Mouse (Mus musculus): ENCODE measurements around the gene Nlk. TPM values are rescaled to one million over a fixed set of nuclear protein-coding genes. Genes with fewer than 3 reads are reported as not detected.

Gene Nlk
- polyA plus RNA-seq, 1 experiment from 2014 or later: 18.3 TPM

- Histone ChIP-seq H3K9me3 (ENCODE audit: control insufficient read depth, low read length) (no peaks in the 10 kb centered on the region), H3K9ac (ENCODE audit: low read depth, low read length) (no peak overlapping the region; the same call in 1 of the 2 replicates), H3K27ac (ENCODE audit: low read depth, low read length) (peak overlapping the region; percentile 38; the same call in 1 of the 2 replicates), H3K4me2 (replicated peaks; ENCODE audit: low read depth, low read length) (peak overlapping the region; percentile 22; the same call in 1 of the 2 replicates), H3K4me1 (ENCODE audit: control insufficient read depth, insufficient read depth, low read length) (peaks cover 15% of the 10 kb centered on the region), H3K4me3 (ENCODE audit: low read length) (peak overlapping the region; percentile 89), H3K36me3 (ENCODE audit: control insufficient read depth, insufficient read depth, low read length) (no peaks in the 10 kb centered on the region), H3K27me3 (ENCODE audit: control insufficient read depth, insufficient read depth, low read length) (no peaks in the 10 kb centered on the region)
- WGBS: under 1% methylated on average over 12 of the region's 12 CpGs
- peak; percentile 91 for ATAC-seq (ENCODE audit: low FRiP score, low TSS enrichment)
These were observed 589 bp upstream of the Nlk start for GRCm38 (mm10) chr11:78697753-78698171.

GRCm38 (mm10) chr11:78694249-78694648, 2.9 kb downstream of the Nlk start:
- Histone ChIP-seq H3K27me3 (ENCODE audit: control insufficient read depth, insufficient read depth, low read length) (no peaks in the 10 kb centered on the region), H3K4me2 (replicated peaks; ENCODE audit: low read depth, low read length) (peak overlapping the region; percentile 15), H3K9ac (ENCODE audit: low read depth, low read length) (no peak overlapping the region), H3K36me3 (ENCODE audit: control insufficient read depth, insufficient read depth, low read length) (no peaks in the 10 kb centered on the region), H3K27ac (ENCODE audit: low read depth, low read length) (no peak overlapping the region), H3K9me3 (ENCODE audit: control insufficient read depth, low read length) (no peaks in the 10 kb centered on the region), H3K4me3 (ENCODE audit: low read length) (no peak overlapping the region; the same call in 1 of the 2 replicates), H3K4me1 (ENCODE audit: control insufficient read depth, insufficient read depth, low read length) (peaks cover 22% of the 10 kb centered on the region)
- ATAC-seq (ENCODE audit: low FRiP score, low TSS enrichment): no peak
- 50% methylated on average over 3 of the region's 3 CpGs for WGBS

GRCm38 (mm10) chr11:78693307-78693706, 3.9 kb downstream of the Nlk start:
- Histone ChIP-seq H3K4me2 (replicated peaks; ENCODE audit: low read depth, low read length) (no peak overlapping the region), H3K9me3 (ENCODE audit: control insufficient read depth, low read length) (no peaks in the 10 kb centered on the region), H3K4me3 (ENCODE audit: low read length) (no peak overlapping the region), H3K9ac (ENCODE audit: low read depth, low read length) (no peak overlapping the region), H3K36me3 (ENCODE audit: control insufficient read depth, insufficient read depth, low read length) (no peaks in the 10 kb centered on the region), H3K27me3 (ENCODE audit: control insufficient read depth, insufficient read depth, low read length) (no peaks in the 10 kb centered on the region), H3K27ac (ENCODE audit: low read depth, low read length) (no peak overlapping the region), H3K4me1 (ENCODE audit: control insufficient read depth, insufficient read depth, low read length) (peaks cover 22% of the 10 kb centered on the region)
- 95% methylated on average over 8 of the region's 8 CpGs for WGBS
- no peak for ATAC-seq (ENCODE audit: low FRiP score, low TSS enrichment)

- Histone ChIP-seq H3K36me3 (ENCODE audit: control insufficient read depth, insufficient read depth, low read length) (no peaks in the 10 kb centered on the region), H3K4me3 (ENCODE audit: low read length) (no peak overlapping the region), H3K9ac (ENCODE audit: low read depth, low read length) (no peak overlapping the region), H3K4me1 (ENCODE audit: control insufficient read depth, insufficient read depth, low read length) (peaks cover 24% of the 10 kb centered on the region), H3K4me2 (replicated peaks; ENCODE audit: low read depth, low read length) (no peak overlapping the region), H3K27ac (ENCODE audit: low read depth, low read length) (no peak overlapping the region), H3K27me3 (ENCODE audit: control insufficient read depth, insufficient read depth, low read length) (no peaks in the 10 kb centered on the region), H3K9me3 (ENCODE audit: control insufficient read depth, low read length) (no peaks in the 10 kb centered on the region)
- ATAC-seq (ENCODE audit: low FRiP score, low TSS enrichment): no peak
- 72% methylated on average over 2 of the region's 2 CpGs for WGBS
These were observed 6.0 kb downstream of the Nlk start for GRCm38 (mm10) chr11:78691201-78691600.

DNA sequence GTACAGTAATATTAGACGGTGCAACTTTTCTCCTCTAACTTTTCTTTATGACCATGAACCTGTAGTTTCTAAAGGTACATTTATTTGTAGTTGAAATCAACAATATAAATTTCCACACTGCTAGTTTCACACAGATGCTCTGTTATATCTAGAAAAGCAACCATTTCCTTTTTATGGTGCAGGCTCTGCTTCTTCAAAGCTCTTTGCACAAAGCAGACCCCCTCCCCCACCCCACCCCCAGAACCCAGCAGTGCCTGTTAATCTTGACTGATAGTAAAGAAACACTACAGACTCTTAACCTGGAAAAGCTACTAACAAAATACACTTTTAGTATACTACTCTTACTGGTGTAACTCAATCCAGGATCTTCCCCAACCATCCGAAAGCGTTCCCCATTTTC, 6.6 kb downstream of the Nlk start:
- no peak overlapping the region for H3K9ac ChIP-seq (ENCODE audit: low read depth, low read length)
- H3K4me1 ChIP-seq (ENCODE audit: control insufficient read depth, insufficient read depth, low read length): peaks cover 18% of the 10 kb centered on the region
- no peak for ATAC-seq (ENCODE audit: low FRiP score, low TSS enrichment)
- no peak overlapping the region for H3K4me2 ChIP-seq (replicated peaks; ENCODE audit: low read depth, low read length)
- no peak overlapping the region for H3K4me3 ChIP-seq (ENCODE audit: low read length)
- 69% methylated on average over 3 of the region's 3 CpGs for WGBS
- H3K27ac ChIP-seq (ENCODE audit: low read depth, low read length): no peak overlapping the region
- no peaks in the 10 kb centered on the region for H3K36me3 ChIP-seq (ENCODE audit: control insufficient read depth, insufficient read depth, low read length)
- no peaks in the 10 kb centered on the region for H3K27me3 ChIP-seq (ENCODE audit: control insufficient read depth, insufficient read depth, low read length)
- H3K9me3 ChIP-seq (ENCODE audit: control insufficient read depth, low read length): no peaks in the 10 kb centered on the region

GRCm38 (mm10) chr11:78681058-78681457, 16.1 kb downstream of the Nlk start:
- no peak overlapping the region for H3K4me2 ChIP-seq (replicated peaks; ENCODE audit: low read depth, low read length)

DNA sequence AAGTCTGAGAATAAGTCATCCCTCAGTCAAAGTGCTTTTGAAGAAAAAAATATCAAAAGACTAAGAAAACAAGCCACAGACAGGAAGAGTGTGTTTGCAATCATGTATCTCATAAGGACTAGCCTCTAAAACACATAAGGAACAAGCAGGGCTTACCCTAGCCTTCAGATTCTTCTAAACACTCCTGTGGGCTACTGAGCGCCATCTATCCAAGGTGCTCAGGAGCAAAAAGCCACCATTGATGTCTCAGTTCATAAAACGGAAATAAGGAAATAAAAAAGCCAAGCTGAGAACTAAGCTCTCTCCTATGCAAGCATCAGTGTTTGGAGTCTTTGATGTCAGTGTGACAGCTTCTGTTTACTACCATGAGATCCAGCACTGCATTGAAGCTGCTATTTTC, 18.4 kb downstream of the Nlk start:
- ATAC-seq (ENCODE audit: low FRiP score, low TSS enrichment): no peak
- H3K27ac ChIP-seq (ENCODE audit: low read depth, low read length): no peak overlapping the region
- no peak overlapping the region for H3K4me3 ChIP-seq (ENCODE audit: low read length)
- no peak overlapping the region for H3K9ac ChIP-seq (ENCODE audit: low read depth, low read length)
- no peaks in the 10 kb centered on the region for H3K27me3 ChIP-seq (ENCODE audit: control insufficient read depth, insufficient read depth, low read length)
- H3K4me2 ChIP-seq (replicated peaks; ENCODE audit: low read depth, low read length): no peak overlapping the region
- no peaks in the 10 kb centered on the region for H3K9me3 ChIP-seq (ENCODE audit: control insufficient read depth, low read length)
- no peaks in the 10 kb centered on the region for H3K4me1 ChIP-seq (ENCODE audit: control insufficient read depth, insufficient read depth, low read length)
- peaks cover 3% of the 10 kb centered on the region; the same call in 1 of the 2 replicates for H3K36me3 ChIP-seq (ENCODE audit: control insufficient read depth, insufficient read depth, low read length)
- WGBS: 64% methylated on average over 2 of the region's 2 CpGs

More at GRCm38 (mm10) chr11:78681058-78681457, 16.1 kb downstream of the Nlk start:
- Histone ChIP-seq H3K9me3 (ENCODE audit: control insufficient read depth, low read length) (no peaks in the 10 kb centered on the region), H3K4me3 (ENCODE audit: low read length) (no peak overlapping the region), H3K27me3 (ENCODE audit: control insufficient read depth, insufficient read depth, low read length) (no peaks in the 10 kb centered on the region), H3K36me3 (ENCODE audit: control insufficient read depth, insufficient read depth, low read length) (peaks cover 8% of the 10 kb centered on the region; the same call in 1 of the 2 replicates), H3K4me1 (ENCODE audit: control insufficient read depth, insufficient read depth, low read length) (no peaks in the 10 kb centered on the region), H3K27ac (ENCODE audit: low read depth, low read length) (no peak overlapping the region), H3K9ac (ENCODE audit: low read depth, low read length) (no peak overlapping the region)
- 88% methylated on average over 3 of the region's 3 CpGs for WGBS
- no peak for ATAC-seq (ENCODE audit: low FRiP score, low TSS enrichment)

GRCm38 (mm10) chr11:78668647-78669046, 28.5 kb downstream of the Nlk start:
- no peak for ATAC-seq (ENCODE audit: low FRiP score, low TSS enrichment)
- Histone ChIP-seq H3K9ac (ENCODE audit: low read depth, low read length) (no peak overlapping the region), H3K4me2 (replicated peaks; ENCODE audit: low read depth, low read length) (no peak overlapping the region), H3K4me3 (ENCODE audit: low read length) (no peak overlapping the region), H3K27ac (ENCODE audit: low read depth, low read length) (no peak overlapping the region), H3K9me3 (ENCODE audit: control insufficient read depth, low read length) (no peaks in the 10 kb centered on the region), H3K4me1 (ENCODE audit: control insufficient read depth, insufficient read depth, low read length) (peaks cover 5% of the 10 kb centered on the region; the same call in 1 of the 2 replicates), H3K27me3 (ENCODE audit: control insufficient read depth, insufficient read depth, low read length) (no peaks in the 10 kb centered on the region), H3K36me3 (ENCODE audit: control insufficient read depth, insufficient read depth, low read length) (no peaks in the 10 kb centered on the region)
- 46% methylated on average over 3 of the region's 3 CpGs for WGBS

GRCm38 (mm10) chr11:78664853-78665252, 32.3 kb downstream of the Nlk start:
- ATAC-seq (ENCODE audit: low FRiP score, low TSS enrichment): no peak
- WGBS: 68% methylated on average over 2 of the region's 2 CpGs

More at GRCm38 (mm10) chr11:78664853-78665252, 32.3 kb downstream of the Nlk start:
- Histone ChIP-seq H3K9me3 (ENCODE audit: control insufficient read depth, low read length) (no peaks in the 10 kb centered on the region), H3K9ac (ENCODE audit: low read depth, low read length) (no peak overlapping the region), H3K27ac (ENCODE audit: low read depth, low read length) (no peak overlapping the region), H3K36me3 (ENCODE audit: control insufficient read depth, insufficient read depth, low read length) (no peaks in the 10 kb centered on the region), H3K27me3 (ENCODE audit: control insufficient read depth, insufficient read depth, low read length) (no peaks in the 10 kb centered on the region), H3K4me1 (ENCODE audit: control insufficient read depth, insufficient read depth, low read length) (no peaks in the 10 kb centered on the region), H3K4me2 (replicated peaks; ENCODE audit: low read depth, low read length) (no peak overlapping the region), H3K4me3 (ENCODE audit: low read length) (no peak overlapping the region)

Data from kidney, embryonic 14.5 days (tissue).